Mouse (Mus musculus) testis, adult 2 months (tissue): ENCODE results near the gene Kirrel3.

ENCODE experiments used
- CTCF ChIP-seq: fragments of 200-500 bp; IDR thresholded peaks from 2 replicates; pipeline ENCODE4 v1.5.1; 2012; ENCODE audit warnings: low read depth, mild to moderate bottlenecking, inconsistent platforms, low read length, moderate library complexity; ENCODE audit not compliant: control insufficient read depth, insufficient read depth, insufficient replicate concordance
- POLR2A ChIP-seq: fragments of 200-500 bp; IDR thresholded peaks from 2 replicates; pipeline ENCODE4 v1.6.1; 2012; ENCODE audit warnings: low read depth, mild to moderate bottlenecking, inconsistent platforms, low read length, moderate library complexity; ENCODE audit not compliant: control insufficient read depth

- TF ChIP-seq CTCF (no peak), POLR2A (no peak)
Observed at GRCm38 (mm10) chr9:35059881-35060280, 574.2 kb downstream of the Kirrel3 start.
